Mouse (Mus musculus) embryonic stem cell, embryonic (primary cell): ENCODE results near the gene Ift57.

ENCODE experiments used
- CTCF ChIA-PET, 4 experiments: fragments of 300-600 bp in 2 of 4; fragments of 350-600 bp in 2 of 4; sonication (Branson Sonifier 250); formaldehyde crosslinking; loops; one replicate each; lab custom pipeline; 2022; ENCODE audit warnings: inconsistent platforms in 2 of 4; lab: Charles Lee
- POLR2A ChIA-PET, 4 experiments: fragments of 300-600 bp in 2 of 4; fragments of 350-600 bp in 2 of 4; sonication (Branson Sonifier 250); formaldehyde crosslinking; loops; one replicate each; lab custom pipeline; 2022; ENCODE audit warnings: antibody characterized with exemption in 4 of 4, inconsistent platforms in 1 of 4; lab: Charles Lee

Gene Ift57

DNA sequence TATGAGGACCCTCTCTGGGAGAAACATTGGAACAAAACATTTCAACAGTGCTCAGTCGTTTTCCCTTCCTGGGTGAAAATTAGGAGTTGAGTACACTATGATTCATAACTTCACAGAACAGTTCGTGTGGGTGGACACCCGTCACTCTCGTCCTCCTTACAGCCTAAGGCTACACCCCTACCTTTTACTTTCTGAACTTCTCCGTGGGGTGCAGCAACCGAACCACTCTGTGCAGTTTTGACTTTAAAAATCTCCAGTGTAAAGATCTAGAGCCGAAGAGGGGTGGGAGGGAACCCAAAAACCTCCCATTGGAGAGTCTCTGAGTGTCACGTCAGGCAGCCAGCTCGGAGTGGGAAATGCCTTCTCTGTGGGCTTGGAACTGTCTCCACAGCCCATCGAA, 107.9 kb downstream of the Ift57 start:
- POLR2A ChIA-PET: no interaction called here
- CTCF ChIA-PET: no interaction called here

- CTCF ChIA-PET: no interaction called here
Observed at GRCm38 (mm10) chr16:49807419-49807841, 108.4 kb downstream of the Ift57 start.

GRCm38 (mm10) chr16:49807862-49808430, 108.9 kb downstream of the Ift57 start:
- ChIA-PET POLR2A (interaction anchor here in 1 of 4 experiments (1.0 kb wide), 1 partner anchor 109 kb away, joined by 4 read pairs; the partner anchor contains the start of gene Ift57), CTCF (no interaction called here)

More at GRCm38 (mm10) chr16:49807419-49807841, 108.4 kb downstream of the Ift57 start:
- POLR2A ChIA-PET: no interaction called here

- POLR2A ChIA-PET: interaction anchor here in 1 of 4 experiments (0.7 kb wide), 1 partner anchor 8 kb away, joined by 3 read pairs; no protein-coding TSS in a partner anchor
- CTCF ChIA-PET: no interaction called here
Observed at GRCm38 (mm10) chr16:49811897-49812296, 112.9 kb downstream of the Ift57 start.

- CTCF ChIA-PET: no interaction called here
- POLR2A ChIA-PET: interaction anchor here in 1 of 4 experiments (0.7 kb wide), 1 partner anchor 9 kb away, joined by 3 read pairs; no protein-coding TSS in a partner anchor
Observed at GRCm38 (mm10) chr16:49812821-49813616, 114.0 kb downstream of the Ift57 start.

- CTCF ChIA-PET: no interaction called here
- POLR2A ChIA-PET: no interaction called here
Observed at GRCm38 (mm10) chr16:49814419-49814818, 115.4 kb downstream of the Ift57 start.
